Mouse (Mus musculus) liver, embryonic 14.5 days (tissue): ENCODE measurements at regions not wholly inside any gene's neighbourhood (a gene's known extent, or its start where the extent isn't known, plus 50 kb on each side); places are given as distances from the start of the nearest gene placed in this dataset.

Source experiments
- ATAC-seq: fragments of 200-750 bp; cut with Nextera tagmentation; 2 replicates; pipeline ENCODE4 v1.8.0; 2017; ENCODE audit warnings: moderate number of reproducible peaks, mild to moderate bottlenecking, moderate library complexity; ENCODE audit not compliant: insufficient read depth
- DNase-seq, 3 experiments: peaks; one replicate each; pipeline ENCODE4 v3.0.0-alpha.2; 2012 to 2013; ENCODE audit warnings: low read depth in 3 of 3, low spot score in 3 of 3
- H3K27ac ChIP-seq: fragments of 300-500 bp; sonication (generic); 2 replicates; pipeline ENCODE4 v1.5.1; 2014; ENCODE audit warnings: moderate library complexity, mild to moderate bottlenecking, control low read depth, inconsistent platforms
- H3K27me3 ChIP-seq: fragments of 300-500 bp; sonication (generic); 2 replicates; pipeline ENCODE4 v1.6.1; 2014; ENCODE audit warnings: mild to moderate bottlenecking, low read length, moderate library complexity; ENCODE audit not compliant: control insufficient read depth, insufficient read depth
- H3K36me3 ChIP-seq: fragments of 300-500 bp; sonication (generic); replicated peaks from 2 replicates; pipeline ENCODE4 v1.6.1; 2014; ENCODE audit warnings: low read depth; ENCODE audit not compliant: control insufficient read depth, insufficient read depth
- H3K4me1 ChIP-seq, 2 experiments: fragments of 200-500 bp in 1 of 2; fragments of 300-500 bp in 1 of 2; sonication (generic) in 1 of 2; replicated peaks; 2 replicates each; pipeline ENCODE4 v1.6.1; 2012 to 2014; ENCODE audit warnings: antibody characterized with exemption in 1 of 2, inconsistent platforms in 1 of 2, low read length in 1 of 2; ENCODE audit not compliant: control insufficient read depth in 2 of 2, insufficient read depth in 2 of 2
- H3K4me2 ChIP-seq: fragments of 300-500 bp; sonication (generic); 2 replicates; pipeline ENCODE4 v1.6.1; 2014; ENCODE audit warnings: low read depth, mild to moderate bottlenecking, control low read depth, moderate library complexity
- H3K4me3 ChIP-seq, 2 experiments: fragments of 200-500 bp in 1 of 2; fragments of 300-500 bp in 1 of 2; sonication (generic) in 1 of 2; 2 replicates each; pipeline ENCODE4 v1.5.1; 2012 to 2014; ENCODE audit warnings: low read depth in 2 of 2, low read length in 2 of 2, mild to moderate bottlenecking in 2 of 2, control low read depth in 1 of 2, inconsistent platforms in 1 of 2, moderate library complexity in 1 of 2; ENCODE audit not compliant: insufficient read depth in 1 of 2
- H3K9ac ChIP-seq: fragments of 300-500 bp; sonication (generic); replicated peaks from 2 replicates; pipeline ENCODE4 v1.6.1; 2014; ENCODE audit warnings: mild to moderate bottlenecking, control low read depth, moderate library complexity
- H3K9me3 ChIP-seq: fragments of 300-500 bp; sonication (generic); 2 replicates; pipeline ENCODE4 v1.6.1; 2016; ENCODE audit warnings: low read length, mixed read lengths; ENCODE audit not compliant: control insufficient read depth
- CTCF ChIP-seq: IDR thresholded peaks from 2 replicates; pipeline ENCODE4 v1.5.1; 2016; ENCODE audit warnings: antibody characterized with exemption, low read depth, control low read depth
- EP300 ChIP-seq: IDR thresholded peaks from 2 replicates; pipeline ENCODE4 v1.6.1; 2016; ENCODE audit warnings: antibody characterized with exemption, low read depth
- WGBS: fragments of 180-500 bp; shearing (Covaris S2); extraction: QIAGEN DNeasy Blood & Tissue Kit; methylation state at CpG from one replicate; pipeline ENCODE4 v1.1.7; 2014; ENCODE audit not compliant: insufficient replicate concordance; 5-methylcytosine and 5-hydroxymethylcytosine counted together

DNA sequence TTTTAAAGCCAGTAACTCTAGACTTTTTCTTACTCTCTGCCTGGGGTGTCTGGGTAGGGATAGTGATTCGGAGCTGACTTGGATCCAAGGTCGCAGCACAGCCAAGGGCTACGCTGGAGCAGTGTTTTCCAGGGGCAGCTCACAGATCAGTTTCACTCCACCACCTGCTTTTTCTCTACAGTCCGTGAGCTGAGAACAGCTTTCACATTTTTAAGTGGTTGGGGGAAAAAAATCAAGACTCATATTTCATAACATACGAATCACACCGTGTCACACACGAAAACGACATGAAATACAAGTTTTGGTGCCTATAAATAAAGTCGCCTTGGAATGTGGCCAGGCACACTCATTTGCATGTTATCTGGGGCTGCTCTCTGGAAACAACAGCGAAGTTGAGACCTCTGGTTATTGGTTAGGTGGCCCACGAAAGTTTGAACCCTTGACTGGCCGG lies 373.5 kb upstream of the Jarid2 start:
- no peak overlapping the region for H3K4me3 ChIP-seq
- no peak for TF ChIP-seq CTCF
- no peak for TF ChIP-seq EP300
- H3K4me2 ChIP-seq, result no peak overlapping the region
- DNase-seq (no peak), ATAC-seq (no peak)
- H3K9ac ChIP-seq, result no peak overlapping the region
- H3K27me3 ChIP-seq, result no peaks in the 10 kb centered on the region
- WGBS, result 46% methylated on average over 12 of the region's 12 CpGs
- H3K9me3 ChIP-seq, result no peaks in the 10 kb centered on the region
- peaks cover 0 to 2% of the 10 kb centered on the region in 2 experiments; a peak in 1 of 4 replicates for H3K4me1 ChIP-seq
- H3K36me3 ChIP-seq, result no peaks in the 10 kb centered on the region
- no peak overlapping the region for H3K27ac ChIP-seq

DNA sequence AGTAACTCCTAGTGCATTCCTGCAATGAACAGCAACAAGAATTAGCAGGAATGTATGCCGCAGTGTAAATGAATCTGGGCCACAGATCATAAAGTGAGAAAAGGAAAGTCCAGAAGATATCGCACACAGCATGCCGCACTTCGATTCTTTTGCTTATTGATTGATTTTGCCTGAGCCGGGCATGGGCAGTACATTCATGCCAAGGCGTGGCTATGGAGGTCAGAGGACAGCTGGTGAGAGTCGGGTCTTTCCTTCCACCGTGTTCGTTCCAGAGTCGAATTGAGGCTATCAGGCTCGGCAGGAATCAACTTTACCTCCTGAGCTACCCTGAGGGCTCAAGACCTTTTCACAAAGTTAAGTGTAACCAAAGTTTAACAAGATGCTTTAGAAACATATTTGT lies 372.3 kb upstream of the Jarid2 start:
- Histone ChIP-seq H3K9ac (no peak overlapping the region), H3K36me3 (no peaks in the 10 kb centered on the region), H3K27me3 (no peaks in the 10 kb centered on the region), H3K4me2 (no peak overlapping the region), H3K4me3 (no peak overlapping the region), H3K9me3 (no peaks in the 10 kb centered on the region), H3K27ac (no peak overlapping the region), H3K4me1 (peaks cover 0 to 2% of the 10 kb centered on the region in 2 experiments; a peak in 1 of 4 replicates)
- TF ChIP-seq EP300 (no peak), CTCF (no peak)
- DNase-seq (no peak), ATAC-seq (no peak)
- 71% methylated on average over 11 of the region's 11 CpGs for WGBS

DNA sequence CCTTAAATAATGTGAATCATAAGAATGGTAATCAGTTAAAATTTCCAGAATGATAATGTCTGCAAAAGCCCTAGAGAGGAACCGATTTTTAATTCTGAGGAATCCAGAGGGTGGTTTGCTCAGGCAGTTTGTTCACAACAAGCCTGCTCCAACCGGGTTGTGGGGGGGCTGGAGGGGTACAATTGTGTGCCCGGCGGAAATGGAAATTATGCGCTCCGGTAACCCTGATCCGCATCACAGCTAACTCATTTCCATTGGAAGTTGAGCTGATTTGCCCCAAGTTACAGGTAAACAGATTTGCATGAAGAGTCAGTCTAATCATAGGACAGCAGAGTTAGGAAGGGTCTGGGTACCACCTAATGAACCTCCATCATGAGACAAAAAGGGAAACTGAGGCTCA lies 369.9 kb upstream of the Jarid2 start:
- ATAC-seq (no peak), DNase-seq (no peak)
- no peaks in the 10 kb centered on the region for H3K36me3 ChIP-seq
- no peak overlapping the region for H3K27ac ChIP-seq
- WGBS, result 72% methylated on average over 7 of the region's 7 CpGs
- TF ChIP-seq CTCF, result no peak
- no peak for TF ChIP-seq EP300
- H3K9ac ChIP-seq, result no peak overlapping the region
- H3K4me3 ChIP-seq, result no peak overlapping the region
- no peaks in the 10 kb centered on the region for H3K9me3 ChIP-seq
- peaks cover 0 to 2% of the 10 kb centered on the region in 2 experiments; a peak in 1 of 4 replicates for H3K4me1 ChIP-seq
- no peaks in the 10 kb centered on the region for H3K27me3 ChIP-seq
- no peak overlapping the region for H3K4me2 ChIP-seq

DNA sequence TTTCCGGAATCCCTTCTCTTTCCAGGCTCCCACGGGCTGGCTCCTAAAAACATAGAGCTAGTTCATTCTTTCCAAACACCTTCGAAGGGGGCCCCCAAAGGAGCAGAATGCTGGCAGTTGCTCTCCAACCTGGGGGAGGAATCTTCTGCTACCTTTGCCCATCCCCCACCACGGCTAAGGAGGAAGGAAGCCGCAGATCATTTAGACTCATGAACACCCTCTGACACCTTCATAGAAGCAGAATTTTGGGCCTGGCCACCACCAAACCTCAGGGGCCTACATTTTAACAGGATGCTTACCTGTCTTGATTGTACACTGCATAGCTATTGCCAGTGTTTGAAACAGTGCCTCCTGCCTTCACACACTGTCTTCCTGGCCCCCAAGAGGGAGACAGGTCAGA lies 369.3 kb upstream of the Jarid2 start:
- TF ChIP-seq CTCF (no peak), EP300 (no peak)
- H3K9ac ChIP-seq, result no peak overlapping the region
- no peaks in the 10 kb centered on the region for H3K27me3 ChIP-seq
- H3K4me1 ChIP-seq, result peaks cover 0 to 2% of the 10 kb centered on the region in 2 experiments; a peak in 1 of 4 replicates
- H3K9me3 ChIP-seq, result no peaks in the 10 kb centered on the region
- no peak overlapping the region for H3K27ac ChIP-seq
- no peak overlapping the region for H3K4me2 ChIP-seq
- DNase-seq (no peak), ATAC-seq (no peak)
- H3K36me3 ChIP-seq, result no peaks in the 10 kb centered on the region
- 20% methylated on average over 5 of the region's 5 CpGs for WGBS
- no peak overlapping the region for H3K4me3 ChIP-seq

GRCm38 (mm10) chr13:44360725-44361290 lies 368.5 kb upstream of the Jarid2 start:
- Histone ChIP-seq H3K9ac (no peak overlapping the region), H3K27me3 (no peaks in the 10 kb centered on the region), H3K36me3 (no peaks in the 10 kb centered on the region), H3K4me3 (no peak overlapping the region), H3K4me2 (no peak overlapping the region), H3K9me3 (no peaks in the 10 kb centered on the region), H3K27ac (no peak overlapping the region), H3K4me1 (peaks cover 0 to 2% of the 10 kb centered on the region in 2 experiments; a peak in 1 of 4 replicates)
- TF ChIP-seq CTCF, result no peak
- TF ChIP-seq EP300, result no peak
- ATAC-seq (no peak), DNase-seq (no peak)
- WGBS, result 71% methylated on average over 15 of the region's 15 CpGs
